Mouse (Mus musculus): Measurements from ENCODE around the gene Ccdc50.

GRCm38 (mm10) chr16:27417632-27418031, 29.0 kb downstream of the Ccdc50 start:
- no peak for TF ChIP-seq POLR2AphosphoS2 (IDR thresholded peaks at IDR 0.05; ENCODE audit: insufficient read length, low read depth)
- TF ChIP-seq TCF12 (IDR thresholded peaks at IDR 0.05; ENCODE audit: insufficient read depth, poor library complexity, severe bottlenecking), result no peak
- TF ChIP-seq USF1 (IDR thresholded peaks at IDR 0.05; ENCODE audit: low read depth), result no peak
- TF ChIP-seq POLR2A (IDR thresholded peaks at IDR 0.05; ENCODE audit: insufficient read length, low read depth), result no peak
- TF ChIP-seq REST (IDR thresholded peaks at IDR 0.05; ENCODE audit: insufficient read depth, insufficient read length), result no peak
- TF ChIP-seq MAX (IDR thresholded peaks at IDR 0.05; ENCODE audit: low read depth), result no peak
- no peak for TF ChIP-seq MYOG (IDR thresholded peaks at IDR 0.05; ENCODE audit: control insufficient read depth in 1 of 3, insufficient read depth in 1 of 3, insufficient read length in 2 of 3, low read depth in 2 of 3)
- TF ChIP-seq CEBPB (IDR thresholded peaks at IDR 0.05; ENCODE audit: insufficient read depth, poor library complexity, severe bottlenecking), result no peak
- TF ChIP-seq MYOD1 (IDR thresholded peaks at IDR 0.05; ENCODE audit: control insufficient read depth in 1 of 3, insufficient read length in 2 of 3, low read depth in 2 of 3), result no peak
- no peak for TF ChIP-seq E2F4 (IDR thresholded peaks at IDR 0.05; ENCODE audit: insufficient read depth)
- TF ChIP-seq TCF3 (IDR thresholded peaks at IDR 0.05; ENCODE audit: insufficient read length, low read depth), result no peak
